Mouse (Mus musculus): ENCODE data around the gene Aldh3b1. TPM values are rescaled to one million over a fixed set of nuclear protein-coding genes. Genes with fewer than 3 reads are reported as not detected.
A peak's percentile ranks its signal among the peaks of the same experiment; 100 is the strongest.

Aldh3b1 gene
- polyA plus RNA-seq, 1 experiment from 2014 or later, result 1.00 TPM

GRCm38 (mm10) chr19:3951461-3951860 lies 21.9 kb upstream of the Aldh3b1 start:
- no peaks in the 10 kb centered on the region for H3K9me3 ChIP-seq (replicated peaks; ENCODE audit: control insufficient read depth, low read length)
- no peak for DNase-seq (ENCODE audit: low spot score)

GRCm38 (mm10) chr19:3950331-3950730 lies 20.7 kb upstream of the Aldh3b1 start:
- no peaks in the 10 kb centered on the region for H3K27me3 ChIP-seq (ENCODE audit: control insufficient read depth, insufficient read depth, low read length)
- ATAC-seq (replicated peaks; ENCODE audit: insufficient number of reproducible peaks, low FRiP score, low TSS enrichment, low read depth) (no peak), DNase-seq (ENCODE audit: low spot score) (no peak)
- H3K27ac ChIP-seq (replicated peaks; ENCODE audit: low read depth, low read length), result no peak overlapping the region
- H3K4me2 ChIP-seq (ENCODE audit: low read depth, low read length), result no peak overlapping the region
- no peak overlapping the region for H3K4me3 ChIP-seq (ENCODE audit: low read depth, low read length)
- no peaks in the 10 kb centered on the region for H3K4me1 ChIP-seq (ENCODE audit: control insufficient read depth, insufficient read depth, low read length)
- H3K9me3 ChIP-seq (replicated peaks; ENCODE audit: control insufficient read depth, low read length), result no peaks in the 10 kb centered on the region
- H3K36me3 ChIP-seq (replicated peaks; ENCODE audit: control insufficient read depth, insufficient read depth, low read depth, low read length), result no peaks in the 10 kb centered on the region
- 83% methylated on average over 3 of the region's 3 CpGs for WGBS
- H3K9ac ChIP-seq (replicated peaks; ENCODE audit: low read length), result no peak overlapping the region

More at GRCm38 (mm10) chr19:3951461-3951860, 21.9 kb upstream of the Aldh3b1 start:
- Histone ChIP-seq H3K36me3 (replicated peaks; ENCODE audit: control insufficient read depth, insufficient read depth, low read depth, low read length) (no peaks in the 10 kb centered on the region), H3K4me2 (ENCODE audit: low read depth, low read length) (no peak overlapping the region), H3K9ac (replicated peaks; ENCODE audit: low read length) (no peak overlapping the region), H3K4me3 (ENCODE audit: low read depth, low read length) (no peak overlapping the region), H3K4me1 (ENCODE audit: control insufficient read depth, insufficient read depth, low read length) (no peaks in the 10 kb centered on the region), H3K27me3 (ENCODE audit: control insufficient read depth, insufficient read depth, low read length) (no peaks in the 10 kb centered on the region), H3K27ac (replicated peaks; ENCODE audit: low read depth, low read length) (no peak overlapping the region)
- ATAC-seq (replicated peaks; ENCODE audit: insufficient number of reproducible peaks, low FRiP score, low TSS enrichment, low read depth), result no peak

GRCm38 (mm10) chr19:3948546-3948945 lies 18.9 kb upstream of the Aldh3b1 start:
- no peaks in the 10 kb centered on the region for H3K36me3 ChIP-seq (replicated peaks; ENCODE audit: control insufficient read depth, insufficient read depth, low read depth, low read length)
- no peak overlapping the region for H3K27ac ChIP-seq (replicated peaks; ENCODE audit: low read depth, low read length)
- ATAC-seq (replicated peaks; ENCODE audit: insufficient number of reproducible peaks, low FRiP score, low TSS enrichment, low read depth) (no peak), DNase-seq (ENCODE audit: low spot score) (no peak)
- H3K4me1 ChIP-seq (ENCODE audit: control insufficient read depth, insufficient read depth, low read length), result no peaks in the 10 kb centered on the region
- no peaks in the 10 kb centered on the region for H3K27me3 ChIP-seq (ENCODE audit: control insufficient read depth, insufficient read depth, low read length)
- no peak overlapping the region for H3K4me2 ChIP-seq (ENCODE audit: low read depth, low read length)
- H3K4me3 ChIP-seq (ENCODE audit: low read depth, low read length), result no peak overlapping the region
- H3K9ac ChIP-seq (replicated peaks; ENCODE audit: low read length), result no peak overlapping the region
- WGBS, result 71% methylated on average over 14 of the region's 14 CpGs
- H3K9me3 ChIP-seq (replicated peaks; ENCODE audit: control insufficient read depth, low read length), result no peaks in the 10 kb centered on the region

- Histone ChIP-seq H3K9ac (replicated peaks; ENCODE audit: low read length) (no peak overlapping the region), H3K4me2 (ENCODE audit: low read depth, low read length) (no peak overlapping the region), H3K4me3 (ENCODE audit: low read depth, low read length) (no peak overlapping the region), H3K9me3 (replicated peaks; ENCODE audit: control insufficient read depth, low read length) (no peaks in the 10 kb centered on the region), H3K27ac (replicated peaks; ENCODE audit: low read depth, low read length) (no peak overlapping the region), H3K27me3 (ENCODE audit: control insufficient read depth, insufficient read depth, low read length) (no peaks in the 10 kb centered on the region), H3K4me1 (ENCODE audit: control insufficient read depth, insufficient read depth, low read length) (no peaks in the 10 kb centered on the region), H3K36me3 (replicated peaks; ENCODE audit: control insufficient read depth, insufficient read depth, low read depth, low read length) (no peaks in the 10 kb centered on the region)
- ATAC-seq (replicated peaks; ENCODE audit: insufficient number of reproducible peaks, low FRiP score, low TSS enrichment, low read depth), result no peak
- DNase-seq (ENCODE audit: low spot score), result no peak
- 72% methylated on average over 3 of the region's 3 CpGs for WGBS
Observed at GRCm38 (mm10) chr19:3947813-3948212, 18.2 kb upstream of the Aldh3b1 start.

- WGBS, result 11% methylated on average over 2 of the region's 2 CpGs
- ATAC-seq (replicated peaks; ENCODE audit: insufficient number of reproducible peaks, low FRiP score, low TSS enrichment, low read depth), result peak; percentile 62; the same call in 1 of the 2 replicates
- peak; percentile 79 for DNase-seq (ENCODE audit: low spot score)
Observed at GRCm38 (mm10) chr19:3946715-3947114, 17.1 kb upstream of the Aldh3b1 start.

GRCm38 (mm10) chr19:3945872-3946564 lies 16.4 kb upstream of the Aldh3b1 start:
- no peak overlapping the region for H3K27ac ChIP-seq (replicated peaks; ENCODE audit: low read depth, low read length)
- no peaks in the 10 kb centered on the region for H3K9me3 ChIP-seq (replicated peaks; ENCODE audit: control insufficient read depth, low read length)
- DNase-seq (ENCODE audit: low spot score), result no peak
- no peak overlapping the region for H3K4me2 ChIP-seq (ENCODE audit: low read depth, low read length)
- no peak for ATAC-seq (replicated peaks; ENCODE audit: insufficient number of reproducible peaks, low FRiP score, low TSS enrichment, low read depth)
- H3K27me3 ChIP-seq (ENCODE audit: control insufficient read depth, insufficient read depth, low read length), result no peaks in the 10 kb centered on the region
- no peak overlapping the region for H3K9ac ChIP-seq (replicated peaks; ENCODE audit: low read length)
- no peaks in the 10 kb centered on the region for H3K4me1 ChIP-seq (ENCODE audit: control insufficient read depth, insufficient read depth, low read length)
- H3K4me3 ChIP-seq (ENCODE audit: low read depth, low read length), result no peak overlapping the region
- H3K36me3 ChIP-seq (replicated peaks; ENCODE audit: control insufficient read depth, insufficient read depth, low read depth, low read length), result no peaks in the 10 kb centered on the region
- WGBS, result 29% methylated on average over 10 of the region's 10 CpGs

More at GRCm38 (mm10) chr19:3946715-3947114, 17.1 kb upstream of the Aldh3b1 start:
- no peaks in the 10 kb centered on the region for H3K27me3 ChIP-seq (ENCODE audit: control insufficient read depth, insufficient read depth, low read length)
- no peaks in the 10 kb centered on the region for H3K4me1 ChIP-seq (ENCODE audit: control insufficient read depth, insufficient read depth, low read length)
- no peaks in the 10 kb centered on the region for H3K9me3 ChIP-seq (replicated peaks; ENCODE audit: control insufficient read depth, low read length)
- H3K36me3 ChIP-seq (replicated peaks; ENCODE audit: control insufficient read depth, insufficient read depth, low read depth, low read length), result no peaks in the 10 kb centered on the region
- no peak overlapping the region for H3K4me3 ChIP-seq (ENCODE audit: low read depth, low read length)
- no peak overlapping the region for H3K4me2 ChIP-seq (ENCODE audit: low read depth, low read length)
- H3K27ac ChIP-seq (replicated peaks; ENCODE audit: low read depth, low read length), result no peak overlapping the region
- no peak overlapping the region for H3K9ac ChIP-seq (replicated peaks; ENCODE audit: low read length)

- DNase-seq (ENCODE audit: low spot score) (no peak), ATAC-seq (replicated peaks; ENCODE audit: insufficient number of reproducible peaks, low FRiP score, low TSS enrichment, low read depth) (no peak)
- Histone ChIP-seq H3K36me3 (replicated peaks; ENCODE audit: control insufficient read depth, insufficient read depth, low read depth, low read length) (no peaks in the 10 kb centered on the region), H3K9me3 (replicated peaks; ENCODE audit: control insufficient read depth, low read length) (no peaks in the 10 kb centered on the region), H3K4me3 (ENCODE audit: low read depth, low read length) (no peak overlapping the region), H3K27ac (replicated peaks; ENCODE audit: low read depth, low read length) (no peak overlapping the region), H3K4me2 (ENCODE audit: low read depth, low read length) (no peak overlapping the region), H3K27me3 (ENCODE audit: control insufficient read depth, insufficient read depth, low read length) (no peaks in the 10 kb centered on the region), H3K9ac (replicated peaks; ENCODE audit: low read length) (no peak overlapping the region), H3K4me1 (ENCODE audit: control insufficient read depth, insufficient read depth, low read length) (no peaks in the 10 kb centered on the region)
- 24% methylated on average over 27 of the region's 27 CpGs for WGBS
Observed at GRCm38 (mm10) chr19:3942986-3943735, 13.6 kb upstream of the Aldh3b1 start.

GRCm38 (mm10) chr19:3942315-3942714 lies 12.7 kb upstream of the Aldh3b1 start:
- 85% methylated on average over 7 of the region's 7 CpGs for WGBS
- Histone ChIP-seq H3K9ac (replicated peaks; ENCODE audit: low read length) (no peak overlapping the region), H3K27me3 (ENCODE audit: control insufficient read depth, insufficient read depth, low read length) (no peaks in the 10 kb centered on the region), H3K9me3 (replicated peaks; ENCODE audit: control insufficient read depth, low read length) (no peaks in the 10 kb centered on the region), H3K4me3 (ENCODE audit: low read depth, low read length) (no peak overlapping the region), H3K4me1 (ENCODE audit: control insufficient read depth, insufficient read depth, low read length) (no peaks in the 10 kb centered on the region), H3K4me2 (ENCODE audit: low read depth, low read length) (no peak overlapping the region), H3K36me3 (replicated peaks; ENCODE audit: control insufficient read depth, insufficient read depth, low read depth, low read length) (no peaks in the 10 kb centered on the region), H3K27ac (replicated peaks; ENCODE audit: low read depth, low read length) (no peak overlapping the region)
- no peak for DNase-seq (ENCODE audit: low spot score)
- no peak for ATAC-seq (replicated peaks; ENCODE audit: insufficient number of reproducible peaks, low FRiP score, low TSS enrichment, low read depth)
